Mouse (Mus musculus) limb, embryonic 15.5 days (tissue): Measurements from ENCODE around the gene Atg7. TPM values are rescaled to one million over a fixed set of nuclear protein-coding genes. Genes with fewer than 3 reads are reported as not detected.

ENCODE experiments used
- ATAC-seq: fragments of 200-750 bp; cut with Nextera tagmentation; 2 replicates; pipeline ENCODE4 v1.8.0; 2017; ENCODE audit warnings: low read depth, moderate TSS enrichment; ENCODE audit not compliant: insufficient number of reproducible peaks, low FRiP score, low TSS enrichment
- H3K27ac ChIP-seq: fragments of 300-500 bp; sonication (generic); 2 replicates; pipeline ENCODE4 v1.5.1; 2015; ENCODE audit warnings: moderate library complexity, mild to moderate bottlenecking, inconsistent platforms
- H3K27me3 ChIP-seq: fragments of 300-500 bp; sonication (generic); 2 replicates; pipeline ENCODE4 v1.6.1; 2015; ENCODE audit warnings: inconsistent platforms
- H3K36me3 ChIP-seq: fragments of 300-500 bp; sonication (generic); 2 replicates; pipeline ENCODE4 v1.6.1; 2015; ENCODE audit warnings: inconsistent platforms
- H3K4me1 ChIP-seq: fragments of 300-500 bp; sonication (generic); 2 replicates; pipeline ENCODE4 v1.6.1; 2015; ENCODE audit warnings: inconsistent platforms
- H3K4me2 ChIP-seq: fragments of 300-500 bp; sonication (generic); 2 replicates; pipeline ENCODE4 v1.6.1; 2015; ENCODE audit warnings: mild to moderate bottlenecking, inconsistent platforms
- H3K4me3 ChIP-seq: fragments of 300-500 bp; sonication (generic); 2 replicates; pipeline ENCODE4 v1.5.1; 2015; ENCODE audit warnings: mild to moderate bottlenecking, inconsistent platforms
- H3K9ac ChIP-seq: fragments of 300-500 bp; sonication (generic); 2 replicates; pipeline ENCODE4 v1.6.1; 2015; ENCODE audit warnings: inconsistent platforms
- H3K9me3 ChIP-seq: fragments of 300-500 bp; sonication (generic); 2 replicates; pipeline ENCODE4 v1.6.1; 2016; ENCODE audit warnings: inconsistent platforms
- WGBS: fragments of 180-500 bp; shearing (Covaris S2); methylation state at CpG from one replicate; pipeline ENCODE4 v1.1.7; 2015; 5-methylcytosine and 5-hydroxymethylcytosine counted together
- polyA plus RNA-seq: library from polyadenylated mRNA; unstranded; fragments of >200 nt; fragmentation: Nextera tagmentation; extraction: Ambion mirVana; gene quantifications from 2 replicates; pipeline ENCODE4 v1.2.1, GENCODE M21; 2015

Gene Atg7
- polyA plus RNA-seq, 1 experiment from 2014 or later, result 19.5 TPM

- Histone ChIP-seq H3K9ac (no peak overlapping the region), H3K4me1 (peaks cover 74% of the 10 kb centered on the region), H3K9me3 (no peaks in the 10 kb centered on the region), H3K4me2 (no peak overlapping the region), H3K27me3 (no peaks in the 10 kb centered on the region), H3K27ac (no peak overlapping the region), H3K4me3 (no peak overlapping the region), H3K36me3 (no peaks in the 10 kb centered on the region)
- WGBS, result 65% methylated on average over 6 of the region's 6 CpGs
- no peak for ATAC-seq
Measured at GRCm38 (mm10) chr6:114904233-114904632, 261.3 kb downstream of the Atg7 start.

GRCm38 (mm10) chr6:114904818-114905217 is 261.9 kb downstream of the Atg7 start:
- 91% methylated on average over 3 of the region's 3 CpGs for WGBS
- no peak overlapping the region for H3K27ac ChIP-seq
- no peaks in the 10 kb centered on the region for H3K27me3 ChIP-seq
- no peaks in the 10 kb centered on the region for H3K36me3 ChIP-seq
- no peak overlapping the region for H3K4me3 ChIP-seq
- H3K4me2 ChIP-seq, result no peak overlapping the region
- H3K9me3 ChIP-seq, result no peaks in the 10 kb centered on the region
- no peak for ATAC-seq
- no peak overlapping the region for H3K9ac ChIP-seq
- peaks cover 68% of the 10 kb centered on the region for H3K4me1 ChIP-seq

- Histone ChIP-seq H3K4me1 (peaks cover 62% of the 10 kb centered on the region), H3K9ac (no peak overlapping the region), H3K4me3 (no peak overlapping the region), H3K27me3 (no peaks in the 10 kb centered on the region), H3K27ac (no peak overlapping the region), H3K4me2 (no peak overlapping the region), H3K36me3 (no peaks in the 10 kb centered on the region), H3K9me3 (no peaks in the 10 kb centered on the region)
- no peak for ATAC-seq
- 55% methylated on average over 8 of the region's 8 CpGs for WGBS
Measured at GRCm38 (mm10) chr6:114905253-114906028, 262.5 kb downstream of the Atg7 start.

- H3K4me2 ChIP-seq, result no peak overlapping the region
- H3K9ac ChIP-seq, result no peak overlapping the region
- 55% methylated on average over 5 of the region's 5 CpGs for WGBS
- H3K27me3 ChIP-seq, result no peaks in the 10 kb centered on the region
- H3K27ac ChIP-seq, result no peak overlapping the region
- H3K9me3 ChIP-seq, result no peaks in the 10 kb centered on the region
- ATAC-seq, result no peak
- no peaks in the 10 kb centered on the region for H3K36me3 ChIP-seq
- peaks cover 57% of the 10 kb centered on the region for H3K4me1 ChIP-seq
- H3K4me3 ChIP-seq, result no peak overlapping the region
Measured at GRCm38 (mm10) chr6:114906209-114906608, 263.3 kb downstream of the Atg7 start.

GRCm38 (mm10) chr6:114907459-114907858 is 264.6 kb downstream of the Atg7 start:
- no peak overlapping the region for H3K9ac ChIP-seq
- no peak overlapping the region for H3K27ac ChIP-seq
- H3K4me3 ChIP-seq, result no peak overlapping the region
- H3K4me1 ChIP-seq, result peaks cover 56% of the 10 kb centered on the region
- 94% methylated on average over 6 of the region's 6 CpGs for WGBS
- no peak for ATAC-seq
- no peaks in the 10 kb centered on the region for H3K36me3 ChIP-seq
- no peak overlapping the region for H3K4me2 ChIP-seq
- H3K9me3 ChIP-seq, result no peaks in the 10 kb centered on the region
- no peaks in the 10 kb centered on the region for H3K27me3 ChIP-seq

GRCm38 (mm10) chr6:114909801-114910200 is 266.9 kb downstream of the Atg7 start:
- H3K4me1 ChIP-seq, result peaks cover 58% of the 10 kb centered on the region
- ATAC-seq, result no peak
- H3K27ac ChIP-seq, result no peak overlapping the region
- H3K27me3 ChIP-seq, result no peaks in the 10 kb centered on the region
- H3K36me3 ChIP-seq, result no peaks in the 10 kb centered on the region
- no peak overlapping the region for H3K4me2 ChIP-seq
- WGBS, result 82% methylated on average over 7 of the region's 7 CpGs
- no peak overlapping the region for H3K9ac ChIP-seq
- no peak overlapping the region for H3K4me3 ChIP-seq
- no peaks in the 10 kb centered on the region for H3K9me3 ChIP-seq

Other genes with a start within 250 kb of the Atg7 start
- 0.13 and 0.15 TPM in 2 replicates for gene Hrh1, start 245.2 kb upstream of the Atg7 start, polyA plus RNA-seq